Mouse (Mus musculus) urinary bladder, adult 2 months (tissue): ENCODE measurements around the gene Fbxo24. TPM values are rescaled to one million over a fixed set of nuclear protein-coding genes. Genes with fewer than 3 reads are reported as not detected.
"Not testable (repeated sequence)": the region's sequence is repeated elsewhere in the genome, so short reads cannot be mapped to it uniquely, and the experiment has no call there.

Experiments used
- DNase-seq: peaks from one replicate; pipeline ENCODE4 v3.0.0; 2022; ENCODE audit warnings: low spot score
- polyA plus RNA-seq: library from polyadenylated mRNA; depleted of rRNA; stranded (reverse); fragments of >200 nt; gene quantifications from 2 replicates; pipeline ENCODE4 v1.2.3, GENCODE M21; 2012

The Fbxo24 gene
- polyA plus RNA-seq, 1 experiment, result 0.94 TPM

- no peak for DNase-seq
Observed at GRCm38 (mm10) chr5:137642886-137643285, 14.1 kb upstream of the Fbxo24 start.

- no peak for DNase-seq
Observed at GRCm38 (mm10) chr5:137641054-137641453, 12.3 kb upstream of the Fbxo24 start, which contains the start of gene Sap25. Gene Sap25, plus strand, starts transcription at chr5:137641334.

GRCm38 (mm10) chr5:137639472-137639871 lies 10.7 kb upstream of the Fbxo24 start:
- no peak for DNase-seq

GRCm38 (mm10) chr5:137633397-137634084 lies 4.7 kb upstream of the Fbxo24 start:
- DNase-seq, result no peak

GRCm38 (mm10) chr5:137631591-137631990 lies 2.8 kb upstream of the Fbxo24 start:
- DNase-seq, result no peak

- no peak for DNase-seq
Observed at GRCm38 (mm10) chr5:137631171-137631570, 2.4 kb upstream of the Fbxo24 start.

- DNase-seq, result no peak
Observed at GRCm38 (mm10) chr5:137630602-137631001, 1.8 kb upstream of the Fbxo24 start.

- DNase-seq, result no peak
Observed at GRCm38 (mm10) chr5:137629906-137630545, 1.2 kb upstream of the Fbxo24 start.

GRCm38 (mm10) chr5:137629306-137629721 lies 512 bp upstream of the Fbxo24 start:
- DNase-seq, result no peak

GRCm38 (mm10) chr5:137627991-137628390 lies 811 bp downstream of the Fbxo24 start:
- DNase-seq, result no peak

GRCm38 (mm10) chr5:137623937-137624530 lies 4.8 kb downstream of the Fbxo24 start:
- DNase-seq, result no peak

GRCm38 (mm10) chr5:137615347-137615746 lies 13.5 kb downstream of the Fbxo24 start:
- DNase-seq, result no peak

- DNase-seq, result not testable (repeated sequence)
Observed at GRCm38 (mm10) chr5:137614921-137615320, 13.9 kb downstream of the Fbxo24 start.

GRCm38 (mm10) chr5:137613550-137613949 lies 15.3 kb downstream of the Fbxo24 start, which contains the start of gene Pcolce:
Gene Pcolce, minus strand, starts transcription at chr5:137613784.
- DNase-seq, result peak; percentile 56

- no peak for DNase-seq
Observed at GRCm38 (mm10) chr5:137613076-137613475, 15.7 kb downstream of the Fbxo24 start.

- DNase-seq, result no peak
Observed at GRCm38 (mm10) chr5:137611245-137611602, 17.6 kb downstream of the Fbxo24 start.

GRCm38 (mm10) chr5:137610548-137611244 lies 18.1 kb downstream of the Fbxo24 start:
- peak; percentile 33 for DNase-seq

- no peak for DNase-seq
Observed at GRCm38 (mm10) chr5:137610056-137610455, 18.7 kb downstream of the Fbxo24 start.

- no peak for DNase-seq
Observed at GRCm38 (mm10) chr5:137609292-137609691, 19.5 kb downstream of the Fbxo24 start.

GRCm38 (mm10) chr5:137608654-137609190 lies 20.1 kb downstream of the Fbxo24 start:
- no peak for DNase-seq

GRCm38 (mm10) chr5:137607860-137608653 lies 20.7 kb downstream of the Fbxo24 start:
- no peak for DNase-seq
